Mouse (Mus musculus): ENCODE data around the gene Uba7. TPM values are rescaled to one million over a fixed set of nuclear protein-coding genes. Genes with fewer than 3 reads are reported as not detected.

Uba7 gene
- total and polyA plus RNA-seq, 3 experiments = 18.1 to 44.1 TPM; not detected in 1

DNA sequence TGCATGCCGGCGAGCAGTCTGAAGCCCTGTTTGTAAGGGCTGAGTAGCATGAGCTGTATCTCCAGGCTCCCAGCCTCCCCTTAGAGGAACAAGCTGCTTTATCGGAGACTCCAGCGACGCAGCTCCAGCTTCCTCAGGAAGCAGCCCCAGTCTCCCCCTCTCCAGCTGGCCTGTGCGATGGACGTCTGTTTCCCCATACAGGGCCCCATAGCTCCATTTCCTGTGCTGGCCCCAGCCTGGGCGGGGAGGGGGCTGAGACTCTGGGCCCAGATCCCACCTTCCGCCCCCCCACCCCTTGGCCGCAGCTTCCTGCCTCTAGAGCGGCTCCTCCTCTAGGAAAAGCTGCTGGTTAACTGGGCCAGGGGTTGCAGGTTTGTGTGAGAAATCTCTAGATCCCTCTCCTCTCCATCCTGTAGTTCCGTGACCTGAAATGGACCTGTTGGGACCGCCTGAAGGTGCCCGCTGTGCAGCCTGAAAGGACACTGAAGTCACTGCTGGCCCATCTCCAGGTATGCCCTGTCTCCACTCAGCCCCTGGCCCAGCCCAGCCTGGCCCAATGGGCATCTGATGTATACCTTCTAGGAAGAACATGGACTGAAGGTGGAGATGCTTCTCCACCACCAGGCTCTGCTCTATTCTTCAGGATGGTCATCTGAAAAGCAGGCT lies 7.5 kb downstream of the Uba7 start, which contains the start of gene Gm20661 (continued):
- TF ChIP-seq MAFK (IDR thresholded peaks at IDR 0.05; ENCODE audit: borderline replicate concordance, low read depth, low read length) = peak; percentile 80; the same call in 1 of the 2 replicates
- no peak for TF ChIP-seq USF1 (IDR thresholded peaks at IDR 0.05; ENCODE audit: low read depth, low read length)
- no peak for TF ChIP-seq ZKSCAN1 (IDR thresholded peaks at IDR 0.05; ENCODE audit: low read depth, low read length)

GRCm38 (mm10) chr9:107983421-107983890 lies 8.2 kb downstream of the Uba7 start:
- Histone ChIP-seq H3K79me2 (ENCODE audit: control insufficient read depth, insufficient read depth, low read length, poor library complexity) (peaks cover 33% of the 10 kb centered on the region), H3K9ac (ENCODE audit: control insufficient read depth, low read depth, low read length, poor library complexity, severe bottlenecking) (peak overlapping the region; percentile 88), H3K4me3 (ENCODE audit: control insufficient read depth in 1 of 2, insufficient read depth in 1 of 2, low read depth in 2 of 2, low read length in 2 of 2) (peak overlapping the region; percentile 72 to 91), H3K9me3 (replicated peaks; ENCODE audit: insufficient read depth, low read length) (no peaks in the 10 kb centered on the region), H3K27me3 (ENCODE audit: control insufficient read depth in 1 of 2, insufficient read depth in 2 of 2, low read length in 2 of 2) (no peaks in the 10 kb centered on the region), H3K27ac (ENCODE audit: control insufficient read depth, low read depth, low read length) (peak overlapping the region; percentile 94), H3K4me1 (ENCODE audit: control insufficient read depth in 1 of 2, insufficient read depth in 2 of 2, low read length in 2 of 2) (peaks cover 33 to 50% of the 10 kb centered on the region in 2 experiments), H3K36me3 (ENCODE audit: control insufficient read depth in 1 of 2, insufficient read depth in 2 of 2, low read length in 2 of 2) (peaks cover 4 to 46% of the 10 kb centered on the region in 2 experiments)
- 0 out of 4 replicates have a peak, but pooled peaks of 1 of the 2 experiments have one; percentile 2 for TF ChIP-seq POLR2A (IDR thresholded peaks at IDR 0.05; ENCODE audit: control insufficient read depth in 1 of 2, insufficient read depth in 1 of 2, low read depth in 1 of 2, low read length in 2 of 2, poor library complexity in 1 of 2)
- TF ChIP-seq JUND (IDR thresholded peaks at IDR 0.05; ENCODE audit: low read depth, low read length) = no peak
- TF ChIP-seq BHLHE40 (IDR thresholded peaks at IDR 0.05; ENCODE audit: borderline replicate concordance, low read depth, low read length) = peak; percentile 76; the same call in 1 of the 2 replicates
- TF ChIP-seq MXI1 (IDR thresholded peaks at IDR 0.05; ENCODE audit: low read depth, low read length) = peak; percentile 17; the same call in 1 of the 2 replicates
- no peak for TF ChIP-seq MAFK (IDR thresholded peaks at IDR 0.05; ENCODE audit: borderline replicate concordance, low read depth, low read length)
- no peak for TF ChIP-seq RAD21 (IDR thresholded peaks at IDR 0.05; ENCODE audit: low read depth, low read length)
- TF ChIP-seq ETS1 (IDR thresholded peaks at IDR 0.05; ENCODE audit: low read depth, low read length) = peak; percentile 58; the same call in 1 of the 2 replicates
- no peak for TF ChIP-seq ZMIZ1 (IDR thresholded peaks at IDR 0.05; ENCODE audit: low read depth, low read length)
- TF ChIP-seq RCOR1 (IDR thresholded peaks at IDR 0.05; ENCODE audit: low read depth, low read length) = no peak
- TF ChIP-seq EP300 (IDR thresholded peaks at IDR 0.05; ENCODE audit: low read depth in 1 of 2, low read length in 2 of 2) = peak in 1 of 2 experiments; percentile 39; a peak in 2 of 4 replicates
- no peak for TF ChIP-seq POLR2AphosphoS5 (IDR thresholded peaks at IDR 0.05; ENCODE audit: borderline replicate concordance, low read depth, low read length)
- TF ChIP-seq TAL1 (IDR thresholded peaks at IDR 0.05; ENCODE audit: low read length) = peak; percentile 21
- no peak for TF ChIP-seq KAT2A (conservative IDR thresholded peaks at IDR 0.05; ENCODE audit: low read depth, low read length)
- TF ChIP-seq MEF2A (IDR thresholded peaks at IDR 0.05; ENCODE audit: extremely low read depth, insufficient replicate concordance, low read depth, low read length, poor library complexity, severe bottlenecking) = peak; percentile 34; the same call in 1 of the 2 replicates
- TF ChIP-seq MAX (IDR thresholded peaks at IDR 0.05; ENCODE audit: low read length) = no peak
- TF ChIP-seq USF1 (IDR thresholded peaks at IDR 0.05; ENCODE audit: low read depth, low read length) = peak; percentile 82
- peak; percentile 17; the same call in 1 of the 2 replicates for TF ChIP-seq MAZ (IDR thresholded peaks at IDR 0.05; ENCODE audit: low read depth, low read length)
- TF ChIP-seq NELFE (IDR thresholded peaks at IDR 0.05; ENCODE audit: low read depth, low read length) = peak; percentile 33; the same call in 1 of the 2 replicates
- peak; percentile 82 for DNase-seq (ENCODE audit: low read depth, low spot score)

Data from MEL (cell line).